Mouse (Mus musculus): ENCODE results near the gene Clk3. TPM values are rescaled to one million over a fixed set of nuclear protein-coding genes. Genes with fewer than 3 reads are reported as not detected.

Clk3 gene
- polyA plus RNA-seq, 1 experiment from 2014 or later, result 76.6 TPM

GRCm38 (mm10) chr9:57748831-57749230, 16.8 kb downstream of the Clk3 start:
- no peak for ATAC-seq (ENCODE audit: low read depth)
- peaks cover 61% of the 10 kb centered on the region for H3K36me3 ChIP-seq (ENCODE audit: control insufficient read depth, insufficient read depth, low read length)
- no peaks in the 10 kb centered on the region for H3K9me3 ChIP-seq (ENCODE audit: control insufficient read depth, low read length)
- no peaks in the 10 kb centered on the region for H3K4me1 ChIP-seq (replicated peaks; ENCODE audit: control insufficient read depth, insufficient read depth, low read length)
- H3K9ac ChIP-seq (ENCODE audit: low read length), result no peak overlapping the region
- WGBS, result 33% methylated on average over 1 of the region's 1 CpGs
- no peak overlapping the region for H3K27ac ChIP-seq (ENCODE audit: low read length)
- no peak overlapping the region for H3K4me2 ChIP-seq (ENCODE audit: low read depth, low read length)
- no peaks in the 10 kb centered on the region for H3K27me3 ChIP-seq (ENCODE audit: control insufficient read depth, insufficient read depth, low read depth, low read length)
- no peak overlapping the region for H3K4me3 ChIP-seq (ENCODE audit: low read length)

GRCm38 (mm10) chr9:57748137-57748536, 17.5 kb downstream of the Clk3 start:
- no peak overlapping the region for H3K4me2 ChIP-seq (ENCODE audit: low read depth, low read length)
- no peaks in the 10 kb centered on the region for H3K27me3 ChIP-seq (ENCODE audit: control insufficient read depth, insufficient read depth, low read depth, low read length)
- H3K36me3 ChIP-seq (ENCODE audit: control insufficient read depth, insufficient read depth, low read length), result peaks cover 54% of the 10 kb centered on the region
- no peak overlapping the region for H3K27ac ChIP-seq (ENCODE audit: low read length)
- H3K9me3 ChIP-seq (ENCODE audit: control insufficient read depth, low read length), result no peaks in the 10 kb centered on the region
- H3K9ac ChIP-seq (ENCODE audit: low read length), result no peak overlapping the region
- H3K4me1 ChIP-seq (replicated peaks; ENCODE audit: control insufficient read depth, insufficient read depth, low read length), result no peaks in the 10 kb centered on the region
- H3K4me3 ChIP-seq (ENCODE audit: low read length), result no peak overlapping the region
- WGBS, result 83% methylated on average over 6 of the region's 6 CpGs
- ATAC-seq (ENCODE audit: low read depth), result no peak

DNA sequence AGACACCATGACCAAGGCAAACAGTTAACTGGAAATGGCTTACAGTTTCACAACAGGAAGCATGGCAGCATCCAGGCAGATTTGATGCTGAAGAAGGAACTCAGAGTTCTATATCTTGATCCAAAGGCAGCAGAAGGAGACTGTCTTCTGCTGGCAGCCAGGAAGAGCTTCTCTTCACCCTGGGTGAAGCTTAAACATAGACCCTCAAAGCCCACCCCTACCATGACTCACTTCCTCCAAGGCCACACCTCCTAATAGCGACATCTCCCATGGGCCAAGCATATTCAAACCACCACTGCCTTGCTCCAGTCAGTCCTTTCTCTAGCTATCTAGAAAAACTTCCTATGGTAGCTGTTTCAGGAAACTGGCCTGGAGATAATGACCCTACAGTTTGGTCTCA, 18.6 kb downstream of the Clk3 start:
- WGBS, result 64% methylated on average over 1 of the region's 1 CpGs
- H3K27me3 ChIP-seq (ENCODE audit: control insufficient read depth, insufficient read depth, low read depth, low read length), result no peaks in the 10 kb centered on the region
- no peaks in the 10 kb centered on the region for H3K9me3 ChIP-seq (ENCODE audit: control insufficient read depth, low read length)
- ATAC-seq (ENCODE audit: low read depth), result no peak
- no peak overlapping the region for H3K4me3 ChIP-seq (ENCODE audit: low read length)
- no peaks in the 10 kb centered on the region for H3K4me1 ChIP-seq (replicated peaks; ENCODE audit: control insufficient read depth, insufficient read depth, low read length)
- peaks cover 45% of the 10 kb centered on the region for H3K36me3 ChIP-seq (ENCODE audit: control insufficient read depth, insufficient read depth, low read length)
- no peak overlapping the region for H3K27ac ChIP-seq (ENCODE audit: low read length)
- H3K9ac ChIP-seq (ENCODE audit: low read length), result no peak overlapping the region
- H3K4me2 ChIP-seq (ENCODE audit: low read depth, low read length), result no peak overlapping the region

DNA sequence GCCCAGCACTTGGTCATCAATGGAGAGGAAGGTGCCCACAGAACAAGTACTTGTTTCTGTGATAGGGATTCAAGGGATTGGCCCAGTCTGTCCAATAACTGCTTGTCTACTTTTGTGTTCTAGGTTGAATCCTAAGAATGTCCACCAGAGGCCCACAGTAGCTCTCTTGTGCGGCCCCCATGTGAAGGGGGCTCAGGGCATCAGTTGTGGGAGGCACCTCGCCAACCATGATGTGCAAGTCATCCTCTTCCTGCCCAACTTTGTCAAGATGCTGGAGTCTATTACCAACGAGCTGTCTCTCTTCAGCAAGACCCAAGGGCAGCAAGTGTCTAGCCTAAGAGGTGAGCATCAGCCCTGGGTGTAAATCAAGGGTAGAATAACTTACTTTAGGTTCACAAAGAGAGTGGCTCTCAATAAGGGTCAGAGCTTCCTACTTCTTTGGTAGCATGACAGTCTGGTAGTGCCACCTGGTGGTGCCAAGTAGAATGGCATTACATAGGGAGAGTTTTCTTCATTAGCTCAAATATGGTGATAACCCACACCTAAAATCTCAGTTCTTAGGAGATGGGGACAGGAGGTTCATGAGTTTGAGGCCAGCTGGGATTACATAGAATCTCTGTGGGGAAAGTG, 21.1 kb downstream of the Clk3 start:
- no peaks in the 10 kb centered on the region for H3K4me1 ChIP-seq (replicated peaks; ENCODE audit: control insufficient read depth, insufficient read depth, low read length)
- peaks cover 32% of the 10 kb centered on the region for H3K36me3 ChIP-seq (ENCODE audit: control insufficient read depth, insufficient read depth, low read length)
- H3K4me2 ChIP-seq (ENCODE audit: low read depth, low read length), result no peak overlapping the region
- H3K27me3 ChIP-seq (ENCODE audit: control insufficient read depth, insufficient read depth, low read depth, low read length), result no peaks in the 10 kb centered on the region
- H3K9me3 ChIP-seq (ENCODE audit: control insufficient read depth, low read length), result no peaks in the 10 kb centered on the region
- no peak overlapping the region for H3K27ac ChIP-seq (ENCODE audit: low read length)
- H3K4me3 ChIP-seq (ENCODE audit: low read length), result no peak overlapping the region
- ATAC-seq (ENCODE audit: low read depth), result no peak
- H3K9ac ChIP-seq (ENCODE audit: low read length), result no peak overlapping the region
- WGBS, result 65% methylated on average over 3 of the region's 3 CpGs

DNA sequence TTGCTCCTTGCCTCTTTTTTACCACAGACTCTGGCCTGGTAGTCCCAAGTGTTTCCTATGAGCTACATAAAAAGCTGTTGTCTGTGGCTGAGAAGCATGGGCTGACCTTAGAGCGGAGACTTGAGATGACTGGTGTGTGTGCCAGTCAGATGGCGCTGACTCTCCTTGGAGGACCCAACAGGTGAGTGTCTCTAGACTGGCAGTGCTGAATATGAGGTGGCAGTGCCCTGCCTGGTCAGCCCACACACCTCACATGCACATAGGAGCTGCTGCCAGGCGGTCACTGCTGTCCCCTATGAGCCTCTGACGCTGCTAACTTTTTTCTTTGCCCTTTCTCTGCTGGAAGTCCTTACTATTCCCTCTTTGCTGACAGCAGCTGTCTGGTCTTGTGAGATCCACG, 25.8 kb downstream of the Clk3 start:
- Histone ChIP-seq H3K27ac (ENCODE audit: low read length) (no peak overlapping the region), H3K4me3 (ENCODE audit: low read length) (no peak overlapping the region), H3K4me1 (replicated peaks; ENCODE audit: control insufficient read depth, insufficient read depth, low read length) (peaks cover 3% of the 10 kb centered on the region; the same call in 1 of the 2 replicates), H3K9me3 (ENCODE audit: control insufficient read depth, low read length) (no peaks in the 10 kb centered on the region), H3K27me3 (ENCODE audit: control insufficient read depth, insufficient read depth, low read depth, low read length) (no peaks in the 10 kb centered on the region), H3K4me2 (ENCODE audit: low read depth, low read length) (no peak overlapping the region), H3K9ac (ENCODE audit: low read length) (no peak overlapping the region), H3K36me3 (ENCODE audit: control insufficient read depth, insufficient read depth, low read length) (peaks cover 12% of the 10 kb centered on the region)
- no peak for ATAC-seq (ENCODE audit: low read depth)
- WGBS, result 90% methylated on average over 5 of the region's 5 CpGs

- Histone ChIP-seq H3K4me1 (replicated peaks; ENCODE audit: control insufficient read depth, insufficient read depth, low read length) (peaks cover 3% of the 10 kb centered on the region; the same call in 1 of the 2 replicates), H3K4me3 (ENCODE audit: low read length) (no peak overlapping the region), H3K27ac (ENCODE audit: low read length) (no peak overlapping the region), H3K36me3 (ENCODE audit: control insufficient read depth, insufficient read depth, low read length) (peaks cover 7% of the 10 kb centered on the region; the same call in 1 of the 2 replicates), H3K9me3 (ENCODE audit: control insufficient read depth, low read length) (no peaks in the 10 kb centered on the region), H3K4me2 (ENCODE audit: low read depth, low read length) (no peak overlapping the region), H3K9ac (ENCODE audit: low read length) (no peak overlapping the region), H3K27me3 (ENCODE audit: control insufficient read depth, insufficient read depth, low read depth, low read length) (no peaks in the 10 kb centered on the region)
- WGBS, result 95% methylated on average over 6 of the region's 6 CpGs
- no peak for ATAC-seq (ENCODE audit: low read depth)
These were observed 32.1 kb downstream of the Clk3 start for GRCm38 (mm10) chr9:57733606-57734005.

GRCm38 (mm10) chr9:57728312-57728711, 37.3 kb downstream of the Clk3 start:
- Histone ChIP-seq H3K9ac (ENCODE audit: low read length) (no peak overlapping the region), H3K36me3 (ENCODE audit: control insufficient read depth, insufficient read depth, low read length) (peaks cover 21% of the 10 kb centered on the region), H3K4me1 (replicated peaks; ENCODE audit: control insufficient read depth, insufficient read depth, low read length) (peaks cover 3% of the 10 kb centered on the region; the same call in 1 of the 2 replicates), H3K4me2 (ENCODE audit: low read depth, low read length) (no peak overlapping the region), H3K4me3 (ENCODE audit: low read length) (no peak overlapping the region), H3K9me3 (ENCODE audit: control insufficient read depth, low read length) (no peaks in the 10 kb centered on the region), H3K27me3 (ENCODE audit: control insufficient read depth, insufficient read depth, low read depth, low read length) (no peaks in the 10 kb centered on the region), H3K27ac (ENCODE audit: low read length) (no peak overlapping the region)
- WGBS, result 86% methylated on average over 1 of the region's 1 CpGs
- no peak for ATAC-seq (ENCODE audit: low read depth)

GRCm38 (mm10) chr9:57724701-57725100, 41.0 kb downstream of the Clk3 start:
- WGBS, result 89% methylated on average over 3 of the region's 3 CpGs
- no peak for ATAC-seq (ENCODE audit: low read depth)
- Histone ChIP-seq H3K9ac (ENCODE audit: low read length) (no peak overlapping the region), H3K4me3 (ENCODE audit: low read length) (no peak overlapping the region), H3K4me2 (ENCODE audit: low read depth, low read length) (no peak overlapping the region), H3K36me3 (ENCODE audit: control insufficient read depth, insufficient read depth, low read length) (peaks cover 32% of the 10 kb centered on the region), H3K27me3 (ENCODE audit: control insufficient read depth, insufficient read depth, low read depth, low read length) (no peaks in the 10 kb centered on the region), H3K4me1 (replicated peaks; ENCODE audit: control insufficient read depth, insufficient read depth, low read length) (peaks cover 10% of the 10 kb centered on the region), H3K27ac (ENCODE audit: low read length) (no peak overlapping the region), H3K9me3 (ENCODE audit: control insufficient read depth, low read length) (no peaks in the 10 kb centered on the region)

DNA sequence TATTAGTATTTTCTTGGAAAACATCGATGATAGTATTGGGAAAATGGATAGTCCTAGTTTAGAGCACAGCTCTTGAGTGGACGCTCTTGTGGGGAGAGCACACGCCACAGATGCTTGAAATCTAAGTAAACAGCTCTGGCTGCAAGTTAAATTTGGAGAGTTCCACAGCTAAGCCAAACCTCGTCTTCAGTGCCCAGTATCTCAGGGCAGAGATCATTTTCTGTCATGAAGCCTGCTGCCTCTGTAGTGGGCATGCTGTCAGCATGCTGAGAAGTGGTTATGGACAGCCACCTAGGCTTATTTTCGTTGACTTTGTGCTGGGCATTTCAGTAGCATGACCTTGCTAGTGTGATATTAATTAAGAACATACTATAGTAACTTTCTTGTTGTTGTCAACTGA, 41.9 kb downstream of the Clk3 start:
- 71% methylated on average over 5 of the region's 5 CpGs for WGBS
- ATAC-seq (ENCODE audit: low read depth), result no peak
- Histone ChIP-seq H3K9me3 (ENCODE audit: control insufficient read depth, low read length) (no peaks in the 10 kb centered on the region), H3K4me3 (ENCODE audit: low read length) (no peak overlapping the region), H3K9ac (ENCODE audit: low read length) (no peak overlapping the region), H3K27me3 (ENCODE audit: control insufficient read depth, insufficient read depth, low read depth, low read length) (no peaks in the 10 kb centered on the region), H3K36me3 (ENCODE audit: control insufficient read depth, insufficient read depth, low read length) (peaks cover 28% of the 10 kb centered on the region), H3K27ac (ENCODE audit: low read length) (peak overlapping the region; percentile 64), H3K4me2 (ENCODE audit: low read depth, low read length) (no peak overlapping the region), H3K4me1 (replicated peaks; ENCODE audit: control insufficient read depth, insufficient read depth, low read length) (peaks cover 10% of the 10 kb centered on the region)

DNA sequence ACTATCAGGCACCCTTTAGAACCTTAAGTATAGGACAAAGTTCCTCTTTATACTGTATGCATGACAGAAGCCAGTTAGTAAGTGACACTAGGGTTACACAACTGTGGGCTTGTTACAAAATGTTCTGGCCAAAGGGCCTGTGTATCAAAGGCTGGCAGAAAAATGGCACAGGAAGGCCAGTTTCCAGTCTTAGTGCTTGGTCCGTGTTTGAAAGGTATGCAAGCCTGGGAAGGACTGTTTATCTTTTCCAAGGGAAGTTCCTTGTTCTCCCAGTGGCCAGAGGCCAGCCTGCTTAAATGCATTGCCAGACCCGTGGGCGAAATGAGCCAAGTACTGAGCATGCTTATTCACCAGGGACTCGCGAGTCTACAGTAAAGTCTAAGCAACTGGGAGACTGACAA, 42.3 kb downstream of the Clk3 start:
- 45% methylated on average over 5 of the region's 5 CpGs for WGBS
- Histone ChIP-seq H3K4me1 (replicated peaks; ENCODE audit: control insufficient read depth, insufficient read depth, low read length) (peaks cover 10% of the 10 kb centered on the region), H3K4me2 (ENCODE audit: low read depth, low read length) (no peak overlapping the region), H3K9ac (ENCODE audit: low read length) (no peak overlapping the region), H3K4me3 (ENCODE audit: low read length) (no peak overlapping the region), H3K27me3 (ENCODE audit: control insufficient read depth, insufficient read depth, low read depth, low read length) (no peaks in the 10 kb centered on the region), H3K36me3 (ENCODE audit: control insufficient read depth, insufficient read depth, low read length) (peaks cover 32% of the 10 kb centered on the region), H3K27ac (ENCODE audit: low read length) (peak overlapping the region; percentile 64), H3K9me3 (ENCODE audit: control insufficient read depth, low read length) (no peaks in the 10 kb centered on the region)
- ATAC-seq (ENCODE audit: low read depth), result peak; percentile 72

Measured in lung, embryonic 16.5 days (tissue).